Mouse (Mus musculus): Measurements from ENCODE around the gene Hoxb7.

Gene Hoxb7

DNA sequence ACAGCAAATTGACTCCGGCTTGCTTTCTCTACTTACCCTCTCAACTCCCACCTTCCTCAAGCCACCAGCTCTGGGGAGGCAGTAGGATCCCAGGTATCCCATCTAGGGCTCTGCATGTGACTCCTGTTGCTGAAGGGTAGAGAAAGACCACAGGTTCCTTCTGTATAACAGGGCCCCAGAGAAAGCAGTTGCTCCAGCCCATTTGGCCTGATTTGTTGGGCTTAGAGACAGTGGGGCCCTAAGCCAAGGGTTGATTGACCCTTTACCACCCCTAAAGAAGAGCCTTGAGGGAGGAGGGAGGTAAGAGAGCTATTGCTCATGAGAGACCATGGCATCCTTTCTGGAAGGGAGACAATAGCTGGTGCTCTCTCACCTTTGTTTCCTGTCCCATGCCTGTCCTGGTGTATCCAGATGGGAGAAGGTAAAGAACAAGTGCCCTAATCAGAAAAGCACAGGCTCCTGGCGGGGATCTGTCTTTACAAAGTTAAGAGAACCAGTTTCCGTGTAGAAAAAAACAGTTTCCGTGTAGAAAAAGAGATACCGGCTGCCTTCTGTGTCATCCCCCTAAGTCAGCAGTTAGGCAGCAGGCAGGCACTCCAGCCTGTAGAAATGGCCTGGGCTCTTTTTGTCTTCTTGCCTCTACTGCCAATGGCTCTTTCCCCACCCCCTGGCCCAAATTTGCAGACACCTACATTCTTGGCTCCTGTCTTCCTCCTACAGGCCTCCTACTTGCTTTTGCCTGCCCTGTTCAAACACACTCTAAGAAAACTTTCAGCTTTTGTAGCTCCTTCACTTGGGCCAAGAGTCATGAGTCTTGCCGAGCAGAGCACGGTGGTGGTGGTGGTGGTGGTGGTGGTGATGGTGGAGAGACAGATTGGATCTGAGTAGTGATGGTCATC is 52.8 kb downstream of the Hoxb7 start:
- DNase-seq: no peak
